Mouse (Mus musculus) brain, embryonic 14.5 days (tissue): ENCODE measurements around the gene Prkd2.

Source experiments
- CTCF ChIP-seq: fragments of 200-500 bp; IDR thresholded peaks from 2 replicates; pipeline ENCODE4 v1.5.1; 2012; ENCODE audit warnings: inconsistent platforms, mild to moderate bottlenecking, moderate library complexity, borderline replicate concordance; ENCODE audit not compliant: insufficient read depth, insufficient read length; ENCODE audit errors: extremely low read depth
- POLR2A ChIP-seq: fragments of 200-500 bp; IDR thresholded peaks from 2 replicates; pipeline ENCODE4 v1.6.1; 2012; ENCODE audit warnings: mild to moderate bottlenecking, inconsistent platforms, borderline replicate concordance; ENCODE audit not compliant: poor library complexity, insufficient read depth, insufficient read length, severe bottlenecking; ENCODE audit errors: extremely low read depth

DNA sequence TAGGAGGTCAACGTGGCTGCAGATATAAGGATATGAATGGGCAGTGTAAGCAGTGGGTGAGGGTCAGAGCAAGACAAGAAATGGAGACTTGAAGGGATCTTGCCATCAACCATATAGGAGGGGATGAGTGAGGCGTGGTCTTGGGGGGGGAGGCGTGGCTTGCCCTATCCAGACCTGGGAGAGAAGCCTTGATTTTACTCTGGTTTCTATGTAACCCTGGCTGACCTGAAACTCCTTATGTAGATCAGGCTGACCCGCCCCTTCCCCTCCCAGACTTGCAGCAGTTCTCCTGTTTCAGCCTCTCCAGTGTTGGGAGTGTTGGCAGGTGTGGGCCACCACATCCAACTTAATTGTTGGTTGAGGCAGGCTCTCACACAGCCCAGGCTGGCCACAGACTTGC, 41.6 kb downstream of the Prkd2 start:
- TF ChIP-seq CTCF = no peak
- TF ChIP-seq POLR2A = no peak
